Mouse (Mus musculus): ENCODE results near the gene Csmd2.

DNA sequence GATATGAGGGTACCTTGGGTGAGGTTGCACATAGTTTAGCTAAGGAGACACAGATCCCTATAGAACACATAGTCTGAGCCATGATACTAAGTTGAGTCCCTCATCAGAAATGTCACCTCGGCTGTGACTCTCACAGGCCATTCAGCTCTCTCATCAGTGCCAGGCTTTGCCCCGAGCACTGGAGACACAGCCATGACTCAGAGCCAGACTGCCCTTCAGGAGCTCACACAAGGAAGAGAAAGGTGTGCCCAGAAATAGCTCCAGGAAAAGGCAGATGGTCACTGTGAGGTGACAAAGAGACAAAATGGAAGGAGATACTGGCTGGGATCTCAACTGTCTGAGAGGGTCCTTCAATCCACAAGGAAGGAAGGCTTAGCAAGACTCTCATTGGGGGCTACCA lies 40.0 kb upstream of the Csmd2 start:
- no peak for TF ChIP-seq HCFC1 (IDR thresholded peaks at IDR 0.05; ENCODE audit: borderline replicate concordance, insufficient read depth, low read length)
- TF ChIP-seq ZC3H11A (IDR thresholded peaks at IDR 0.05; ENCODE audit: borderline replicate concordance, low read depth, low read length) = no peak
- TF ChIP-seq ZNF384 (IDR thresholded peaks at IDR 0.05; ENCODE audit: low read depth, low read length) = no peak
- TF ChIP-seq MAFK (IDR thresholded peaks at IDR 0.05; ENCODE audit: insufficient read depth, low read depth, low read length) = no peak
